Mouse (Mus musculus): ENCODE measurements around the gene Foxp3.

The Foxp3 gene

DNA sequence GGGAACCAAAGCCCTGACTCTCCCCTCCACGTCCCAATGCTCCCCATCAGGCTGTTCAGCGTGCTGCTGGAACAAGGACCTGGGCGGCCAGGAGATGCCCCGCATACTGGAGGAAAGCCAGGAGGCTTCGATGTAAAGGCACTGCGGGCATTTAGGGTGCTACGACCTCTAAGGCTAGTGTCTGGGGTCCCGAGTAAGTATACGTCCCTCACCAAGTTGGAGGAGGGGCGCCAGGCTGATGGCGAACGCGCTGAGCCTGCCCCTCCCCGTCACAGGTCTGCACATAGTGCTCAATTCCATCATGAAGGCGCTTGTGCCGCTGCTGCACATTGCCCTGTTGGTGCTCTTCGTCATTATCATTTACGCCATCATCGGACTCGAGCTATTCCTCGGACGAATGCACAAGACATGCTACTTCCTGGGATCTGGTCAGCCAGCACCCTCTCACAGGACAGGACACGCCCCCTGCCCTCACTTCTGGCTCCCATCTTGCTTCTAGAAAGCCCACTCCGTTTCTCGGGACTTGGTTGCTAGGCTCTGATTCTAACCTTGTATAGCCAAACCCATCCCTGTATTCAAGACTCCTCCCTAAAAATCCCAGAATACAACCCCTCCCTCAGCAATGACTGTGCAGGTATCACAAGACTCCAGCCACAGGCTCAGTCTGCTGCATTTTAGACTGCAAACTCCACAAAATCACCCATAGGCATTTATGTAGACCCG lies 37.3 kb downstream of the Foxp3 start:
- DNase-seq (ENCODE audit: inconsistent age in 2 of 2, low spot score in 1 of 2), result no peak

DNA sequence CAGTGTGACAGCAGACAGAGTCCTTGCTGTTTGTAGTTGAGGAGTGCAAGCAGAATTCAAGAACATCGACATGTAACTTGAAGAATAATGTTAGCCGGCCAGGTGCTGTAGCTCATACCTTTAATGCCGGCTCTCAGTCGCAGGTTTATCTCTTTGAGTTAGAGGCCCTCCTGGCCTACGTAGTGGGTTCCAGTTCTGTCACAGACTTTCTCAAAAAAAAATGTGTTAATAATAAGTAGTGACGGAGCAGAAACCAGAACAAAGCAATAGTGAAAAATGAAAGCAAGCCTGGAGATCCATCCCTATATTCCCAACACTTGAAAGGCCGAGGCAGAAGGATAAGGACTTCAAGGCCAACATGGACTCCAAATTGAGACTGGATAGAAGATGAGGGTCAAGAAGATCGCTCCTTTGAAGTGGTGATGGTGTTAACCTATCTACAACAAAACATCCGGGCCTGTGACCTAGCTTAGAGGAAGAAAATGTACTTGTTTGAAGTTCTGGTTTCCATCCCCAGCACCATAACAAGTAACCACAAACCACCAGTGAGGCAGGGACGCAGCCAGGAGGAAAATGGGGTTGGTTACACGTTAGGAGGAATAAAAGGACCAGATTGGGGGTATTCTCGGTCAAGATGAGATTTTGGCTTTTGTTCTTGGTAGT lies 44.6 kb downstream of the Foxp3 start:
- no peak for DNase-seq (ENCODE audit: inconsistent age in 2 of 2, low spot score in 1 of 2)

DNA sequence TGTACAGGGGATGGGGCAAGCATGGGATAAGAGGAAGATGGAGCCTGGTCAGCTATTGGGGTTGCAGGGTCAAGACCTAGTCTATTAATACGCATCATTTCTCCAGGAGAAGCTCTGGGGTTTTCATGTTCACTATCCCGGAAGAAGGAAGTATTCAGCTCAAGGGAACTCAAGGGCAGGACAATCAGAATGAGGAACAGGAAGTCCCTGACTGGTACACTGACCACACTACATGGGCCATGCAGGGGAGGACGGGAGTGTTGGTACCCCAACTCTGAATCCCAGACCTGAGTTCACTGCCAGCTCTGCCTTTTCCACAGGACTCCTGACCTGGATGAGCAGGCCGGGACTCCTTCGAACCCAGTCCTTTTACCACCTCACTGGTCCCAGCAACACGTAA lies 59.1 kb downstream of the Foxp3 start:
- DNase-seq (ENCODE audit: inconsistent age in 2 of 2, low spot score in 1 of 2), result no peak

DNA sequence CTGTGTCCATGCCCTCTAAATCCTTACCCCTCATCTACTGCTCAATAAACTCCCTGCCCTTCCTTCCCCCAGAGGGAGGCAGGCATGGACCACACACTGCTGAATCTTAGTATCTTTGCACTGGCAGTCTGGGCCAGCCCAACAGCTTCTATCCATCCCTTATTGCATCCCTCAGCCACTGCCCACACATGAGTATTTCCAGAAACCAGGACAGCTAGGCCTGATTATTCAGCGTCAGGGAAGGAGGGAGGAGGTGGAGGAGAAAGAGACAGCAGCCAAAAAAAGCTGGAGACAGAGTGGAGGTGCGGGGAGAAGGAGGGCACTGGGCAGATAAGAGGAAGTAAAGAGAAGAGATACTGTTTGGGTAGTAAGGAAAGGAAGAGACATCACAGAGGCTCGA lies 61.7 kb downstream of the Foxp3 start:
- no peak for DNase-seq (ENCODE audit: inconsistent age in 2 of 2, low spot score in 1 of 2)

- DNase-seq (ENCODE audit: inconsistent age in 2 of 2, low spot score in 1 of 2), result peak; percentile 86 to 92
These were observed 65.1 kb downstream of the Foxp3 start, which contains the start of gene Syp for GRCm38 (mm10) chrX:7638401-7639091. Gene Syp, plus strand, starts transcription at chrX:7638471.

GRCm38 (mm10) chrX:7639536-7640325 lies 66.3 kb downstream of the Foxp3 start:
- DNase-seq (ENCODE audit: inconsistent age in 2 of 2, low spot score in 1 of 2), result no peak

GRCm38 (mm10) chrX:7640785-7641184 lies 67.3 kb downstream of the Foxp3 start:
- DNase-seq (ENCODE audit: inconsistent age in 2 of 2, low spot score in 1 of 2), result no peak

Data from adrenal gland, adult (tissue).